Mouse (Mus musculus) urinary bladder, adult 2 months (tissue): Measurements from ENCODE around the gene Pot1a. TPM values are rescaled to one million over a fixed set of nuclear protein-coding genes. Genes with fewer than 3 reads are reported as not detected.

Source experiments
- DNase-seq: peaks from one replicate; pipeline ENCODE4 v3.0.0; 2022; ENCODE audit warnings: low spot score
- polyA plus RNA-seq: library from polyadenylated mRNA; depleted of rRNA; stranded (reverse); fragments of >200 nt; gene quantifications from 2 replicates; pipeline ENCODE4 v1.2.3, GENCODE M21; 2012; rRNA removed

Pot1a gene
- polyA plus RNA-seq: 16.7 and 18.0 TPM in 2 replicates

DNA sequence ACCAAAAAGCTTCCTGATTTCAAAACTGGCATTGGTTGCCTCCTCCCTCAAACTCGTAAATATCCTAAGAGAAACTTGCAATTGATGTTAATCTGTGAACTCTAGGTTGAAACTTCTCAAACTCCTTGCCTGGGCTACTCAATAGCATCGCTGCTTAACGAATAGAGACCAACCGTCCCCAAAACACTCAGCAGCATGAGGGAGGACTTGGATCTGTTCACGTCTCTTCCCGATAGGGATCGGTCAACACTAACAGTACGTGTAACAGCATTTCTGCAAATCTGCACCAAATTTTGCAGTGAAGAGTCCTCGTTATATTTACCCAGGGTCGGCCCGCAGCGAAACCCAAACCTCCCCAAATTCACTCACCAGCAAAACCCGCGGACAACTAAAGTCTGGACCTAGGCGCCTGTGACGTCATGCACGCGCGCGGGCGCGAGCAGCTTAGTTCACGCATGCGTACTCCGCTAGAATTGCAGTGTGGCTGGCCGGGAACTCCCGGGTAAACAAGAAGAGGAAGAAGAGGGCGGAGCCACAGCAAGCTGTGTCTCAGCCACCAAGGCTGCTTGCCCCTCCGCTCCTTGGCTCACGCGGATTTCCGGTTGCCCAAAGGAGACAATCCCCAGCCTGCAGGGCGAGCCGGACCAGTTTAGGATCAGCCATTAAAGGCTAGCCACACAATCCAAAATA lies at the start of gene Pot1a:
TSS of gene Pot1a (minus strand) at position 441 of the 690 bp plus-strand sequence.
- peak; percentile 87 for DNase-seq

DNA sequence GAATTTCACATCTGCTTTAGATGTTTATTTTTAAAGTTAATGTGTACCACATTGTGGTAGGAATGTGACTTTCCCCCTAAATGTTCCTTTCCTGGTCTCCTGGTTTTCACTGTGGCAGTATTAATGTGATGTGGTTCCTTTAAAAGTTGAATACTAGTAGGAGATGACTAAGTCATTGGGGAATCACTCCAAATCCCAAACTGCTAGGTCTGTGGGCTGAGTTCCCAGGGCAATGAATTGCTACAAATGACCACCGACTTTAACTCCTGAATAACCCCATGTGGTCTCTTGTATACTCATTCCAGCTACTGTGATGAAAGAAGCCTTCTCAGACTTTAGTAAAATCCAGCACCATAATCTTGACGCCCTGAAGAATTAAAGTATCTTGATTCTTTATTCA lies 27.2 kb upstream of the Pot1a start:
- no peak for DNase-seq

DNA sequence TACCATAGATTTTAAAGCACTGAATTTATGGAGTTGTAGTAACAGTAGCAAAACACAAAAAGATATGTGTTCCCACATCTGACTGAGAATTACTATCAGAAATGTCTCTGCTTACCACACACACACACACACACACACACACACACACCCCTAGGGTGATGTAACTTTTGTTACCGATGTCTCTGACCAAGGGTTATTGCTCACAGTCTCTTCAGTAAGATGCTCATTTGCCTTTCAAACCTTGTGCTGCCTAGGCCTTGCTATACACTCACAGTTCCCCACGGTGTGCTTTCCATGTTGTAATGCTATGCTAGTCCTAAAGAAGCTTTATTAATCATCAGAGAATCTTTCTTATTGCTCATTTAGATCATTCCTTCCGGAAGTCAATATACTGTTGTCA lies 3.0 kb downstream of the Pot1a start:
- no peak for DNase-seq

DNA sequence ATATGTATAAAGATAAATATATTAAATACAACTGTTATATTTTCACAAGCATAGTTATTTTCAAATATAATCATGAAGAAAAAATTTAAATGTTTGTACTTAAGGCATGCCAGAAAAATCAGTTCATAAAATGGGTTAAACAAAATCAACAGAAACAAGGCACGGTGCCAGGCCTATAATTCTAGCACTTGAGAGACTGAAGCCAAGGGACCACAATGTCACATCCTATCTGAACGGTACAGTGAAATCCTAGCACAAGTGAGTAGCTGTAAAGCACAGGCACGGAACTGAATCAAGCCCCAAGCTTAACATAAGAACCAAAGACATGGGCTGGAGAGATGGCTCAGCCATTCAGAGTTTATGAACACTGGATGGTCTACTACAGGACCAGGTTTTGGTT lies 6.8 kb downstream of the Pot1a start:
- no peak for DNase-seq

DNA sequence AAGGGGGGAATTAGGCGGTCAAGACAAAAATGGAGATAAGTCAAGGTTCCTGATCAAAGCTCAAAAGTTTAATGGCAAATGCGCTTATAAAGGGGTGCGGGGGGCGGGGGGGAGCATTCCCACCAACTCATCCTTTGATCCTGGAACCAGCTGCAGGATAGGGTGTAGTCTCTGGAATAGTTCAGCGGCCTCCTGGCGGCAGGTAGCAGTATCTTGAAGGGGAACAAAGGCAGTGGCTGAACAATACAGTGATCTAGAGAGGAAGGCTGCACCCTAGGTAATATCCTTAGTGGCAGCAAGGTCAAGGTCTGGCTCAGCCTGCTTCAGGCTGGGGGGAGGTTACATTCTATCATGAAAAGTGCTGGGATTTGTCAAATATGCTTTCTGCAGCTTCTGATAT lies 7.8 kb downstream of the Pot1a start:
- DNase-seq: no peak

DNA sequence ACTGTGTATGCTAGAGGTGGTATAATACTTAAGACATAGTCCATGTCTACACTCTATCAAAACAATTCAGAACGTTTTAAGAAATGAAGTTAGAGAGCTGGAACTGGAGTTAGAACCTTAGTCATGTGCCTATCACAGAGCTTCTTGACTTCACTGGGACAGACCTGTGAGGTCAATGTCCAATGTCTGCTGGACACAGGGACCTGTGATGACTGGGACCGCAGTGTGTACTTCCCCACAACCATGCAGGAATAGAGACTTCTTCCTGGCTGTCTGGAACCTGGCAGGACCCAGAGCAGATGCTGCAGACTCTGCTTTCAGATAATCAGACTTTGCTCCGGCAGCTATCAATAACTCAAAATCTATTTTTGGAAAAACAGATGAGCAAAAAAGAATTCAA lies 40.8 kb downstream of the Pot1a start:
- DNase-seq: no peak

DNA sequence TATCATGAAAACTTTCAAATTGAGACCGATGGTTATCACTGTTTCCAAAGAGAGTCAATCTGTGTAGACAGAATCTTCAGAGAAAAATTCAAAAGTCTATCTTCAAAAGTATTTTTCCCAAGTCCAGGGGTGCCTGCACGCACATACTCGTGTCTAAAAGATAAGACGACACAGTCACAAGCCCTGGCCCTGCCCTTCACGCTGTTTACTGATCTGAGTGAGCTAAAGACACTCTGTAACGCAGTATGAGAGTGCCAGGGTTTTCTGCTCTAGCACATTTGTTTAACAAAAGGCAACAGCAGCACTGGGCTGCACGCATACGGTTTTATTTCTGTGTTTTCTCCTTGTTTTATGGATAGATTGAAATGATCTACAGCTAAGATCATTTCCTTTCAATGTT lies 41.5 kb downstream of the Pot1a start:
- no peak for DNase-seq

DNA sequence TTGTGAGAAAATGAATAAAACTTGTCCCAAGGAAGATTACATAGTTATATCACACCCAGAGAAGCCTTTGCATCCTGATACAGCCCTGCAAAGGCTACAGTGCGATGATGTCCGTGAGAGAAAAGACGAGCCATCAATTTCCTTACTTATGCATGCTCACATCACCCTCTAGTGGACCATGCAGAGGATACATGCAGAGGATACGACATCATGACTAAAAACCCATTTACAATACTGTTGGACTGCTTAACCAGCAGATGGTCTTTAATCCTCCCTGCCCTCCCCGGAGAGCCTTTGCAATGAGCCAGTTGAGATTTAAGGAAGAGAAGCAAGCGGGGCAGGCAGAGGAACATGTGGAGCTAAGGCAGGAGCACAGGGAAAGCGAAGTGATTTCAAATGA lies 42.0 kb downstream of the Pot1a start:
- DNase-seq: no peak

DNA sequence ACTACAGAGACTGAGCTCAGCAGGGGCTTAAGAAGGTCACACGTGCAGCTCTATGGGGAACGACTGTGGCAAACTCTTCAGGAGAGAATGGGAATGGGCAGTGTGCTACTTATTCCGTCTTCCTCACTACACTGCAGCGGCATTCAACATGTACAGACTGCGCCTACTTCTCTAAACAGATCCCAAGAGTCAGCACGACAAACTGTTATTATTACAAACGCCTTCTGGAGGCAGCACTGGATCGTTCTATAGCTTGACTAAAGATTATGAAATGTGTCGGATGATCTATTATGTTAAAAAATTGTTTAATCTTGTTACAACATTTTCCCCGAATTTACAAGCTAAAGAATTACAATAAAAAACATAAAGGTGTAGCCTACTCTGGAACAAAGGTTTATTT lies 42.8 kb downstream of the Pot1a start:
- DNase-seq: no peak

DNA sequence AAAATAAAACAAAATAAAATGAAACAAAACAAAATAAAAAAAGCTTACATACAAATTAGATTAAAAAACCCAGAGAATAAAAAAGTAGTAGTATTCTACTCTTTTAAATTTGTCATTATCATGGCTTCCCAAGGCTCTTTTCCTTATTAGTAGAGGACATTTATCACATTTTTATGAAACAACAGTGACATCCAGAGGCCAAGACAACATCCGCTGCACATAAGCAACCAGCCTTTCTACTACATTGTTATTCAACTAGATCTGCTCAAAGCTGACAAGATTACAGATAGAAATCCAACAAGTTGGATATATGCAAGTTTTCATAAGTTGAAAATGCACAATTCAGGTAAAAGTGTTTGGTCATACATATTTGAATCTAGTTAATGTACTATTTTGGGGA lies 56.4 kb downstream of the Pot1a start:
- no peak for DNase-seq

DNA sequence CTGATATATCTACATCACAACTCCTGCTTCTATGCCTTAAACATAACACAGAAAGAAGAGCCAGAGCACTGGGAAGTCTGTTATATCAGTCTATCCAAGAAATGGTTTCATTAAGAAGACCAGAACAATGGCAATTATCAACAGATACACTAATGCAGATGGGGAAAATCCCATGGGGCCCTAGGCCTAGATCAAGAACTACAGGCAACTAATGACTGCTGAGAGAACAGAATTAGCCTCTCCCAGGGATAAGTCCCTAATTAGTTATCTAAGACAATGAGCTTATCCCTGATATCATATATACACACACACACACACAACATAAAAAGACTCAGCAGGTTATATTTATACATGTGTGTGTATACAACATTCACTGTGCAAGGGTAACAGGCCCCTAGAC lies 72.5 kb downstream of the Pot1a start:
- no peak for DNase-seq

DNA sequence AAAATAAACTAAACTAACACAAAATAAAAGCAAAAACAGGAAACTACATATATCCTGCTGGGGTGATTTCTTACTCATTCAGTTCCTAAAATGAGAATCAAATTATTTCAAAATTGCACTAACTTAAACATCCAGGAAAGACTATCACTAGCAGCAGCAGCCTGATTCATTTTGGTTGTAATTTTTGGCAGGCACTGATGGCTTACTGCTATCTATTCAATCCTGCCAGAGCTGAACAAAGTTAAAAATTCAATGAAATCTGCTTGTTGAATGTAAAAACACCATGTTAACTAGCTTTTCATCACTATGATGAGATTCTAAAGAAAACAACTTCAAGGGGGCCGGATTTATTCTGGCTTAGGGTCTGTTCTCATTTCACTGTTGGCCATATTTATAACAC lies 82.5 kb downstream of the Pot1a start:
- no peak for DNase-seq

DNA sequence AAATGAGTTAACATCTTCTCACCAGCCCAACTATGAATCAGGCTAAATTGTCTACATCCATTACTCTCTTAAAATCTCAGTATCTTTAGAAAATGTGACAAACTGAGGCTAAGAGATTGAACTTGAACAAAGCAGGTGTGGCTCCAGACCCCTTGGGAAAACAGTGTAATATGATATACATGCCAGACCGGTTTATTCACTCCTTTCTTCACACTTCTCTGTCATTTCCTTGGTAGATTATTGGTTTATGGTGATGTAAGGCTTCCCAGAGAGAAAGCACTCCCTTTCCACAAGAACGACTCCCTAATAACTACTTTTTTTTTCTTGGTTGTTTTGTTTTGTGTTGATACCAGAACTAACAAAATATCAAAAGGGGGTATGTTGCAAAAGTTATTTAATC lies 98.4 kb downstream of the Pot1a start:
- no peak for DNase-seq

DNA sequence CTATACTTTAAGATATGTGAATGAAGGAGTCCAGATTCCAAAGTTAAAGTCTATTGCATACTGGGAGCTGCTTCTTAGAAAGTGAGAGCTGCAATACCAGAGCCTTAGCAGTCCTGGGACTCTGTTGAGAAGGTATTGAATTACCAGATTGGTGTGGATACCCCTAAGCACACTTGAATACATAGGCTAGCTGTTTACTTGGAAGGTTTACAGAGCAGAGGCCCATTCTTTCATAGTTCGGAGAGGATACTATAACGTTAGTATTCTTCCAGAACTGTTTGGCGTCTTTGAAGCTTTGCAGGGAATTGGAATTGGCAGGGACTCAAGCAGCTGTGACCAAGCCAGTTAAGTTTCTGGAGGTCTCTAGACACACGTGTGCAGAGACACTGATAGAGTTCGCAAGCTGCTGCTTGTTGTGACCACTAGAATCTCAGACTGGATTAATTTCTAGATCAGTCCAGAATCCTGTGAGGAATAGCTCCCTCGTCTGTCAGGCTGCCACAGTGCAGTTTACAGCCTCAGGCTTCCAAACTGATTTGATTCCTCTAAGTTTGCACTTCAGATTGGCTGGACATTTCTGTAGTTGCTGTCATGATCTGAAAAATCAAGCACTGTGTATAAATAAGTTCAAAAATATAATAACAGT lies 99.7 kb downstream of the Pot1a start:
- DNase-seq: no peak

DNA sequence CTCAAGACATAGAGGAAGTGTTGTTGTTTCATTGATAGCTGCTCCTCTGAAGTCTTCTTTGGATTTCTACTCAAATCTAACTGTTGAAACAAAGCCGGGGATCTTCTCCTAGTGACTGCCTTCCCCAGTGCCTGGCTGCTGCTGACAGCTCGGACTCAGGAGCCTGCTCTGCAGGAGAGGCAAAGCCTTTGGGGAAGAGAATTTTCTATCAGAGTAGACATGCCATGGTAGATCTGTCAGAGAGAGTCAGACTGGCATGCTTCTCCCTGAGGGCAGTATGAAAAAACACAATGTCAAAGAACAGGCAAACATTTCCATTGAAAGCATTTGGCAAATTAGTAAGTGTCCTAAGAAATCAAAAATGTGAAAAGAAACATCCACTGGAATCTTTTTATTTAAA lies 109.1 kb downstream of the Pot1a start:
- DNase-seq: no peak

Other genes with a start within 250 kb of the Pot1a start
- gene Gpr37, start 118.5 kb downstream of the Pot1a start, polyA plus RNA-seq: 0.37 and 0.46 TPM in 2 replicates